In genomic region chr11:20656711-20657057, GRCm38 (mm10) we compare ENCODE assay signal across 8 mouse cellular contexts.
A peak's percentile ranks its signal among the peaks of the same experiment; 100 is the strongest.
DNase-seq lines count a peak whose midpoint lies in the region; ATAC-seq and TF ChIP-seq lines count a peak whose summit lies in the region.

No protein-coding gene starts in this region.

- peaks cover 11% of the 10 kb centered on the region for H3K36me3 ChIP-seq in lung, embryonic 14.5 days (ENCODE audit: insufficient read depth)
- no peaks in the 10 kb centered on the region; the same call in 1 of the 2 replicates for H3K36me3 ChIP-seq in embryonic facial prominence, embryonic 14.5 days (ENCODE audit: control insufficient read depth, insufficient read depth, low read length)
- H3K36me3 ChIP-seq in intestine, embryonic 14.5 days (ENCODE audit: control insufficient read depth, insufficient read depth, low read length): 0 out of 2 replicates have a peak, but pooled peaks cover 4% of the 10 kb centered on the region
- H3K36me3 ChIP-seq in myocyte (ENCODE audit: control insufficient read depth, insufficient read depth): peaks cover 3% of the 10 kb centered on the region

- DNase-seq in lung, embryonic 14.5 days: peak; percentile 55
- no peak for DNase-seq in lung, postnatal 14 days
- DNase-seq in embryonic facial prominence, embryonic 14.5 days (ENCODE audit: low spot score): no peak
- no peak for DNase-seq in intestine, embryonic 14.5 days (ENCODE audit: low spot score)
- DNase-seq in right cerebral cortex, postnatal 4 days: no peak
- DNase-seq in kidney, adult 18-20 months: no peak
- no peak for DNase-seq in layer of hippocampus, adult 11-12 months (ENCODE audit: low spot score)

- peak overlapping the region; percentile 54 for H3K4me2 ChIP-seq in lung, embryonic 14.5 days
- peak overlapping the region; percentile 42 for H3K4me2 ChIP-seq in embryonic facial prominence, embryonic 14.5 days (ENCODE audit: low read depth, low read length)
- peak overlapping the region; percentile 45 for H3K4me2 ChIP-seq in intestine, embryonic 14.5 days (ENCODE audit: low read length)
- H3K4me2 ChIP-seq in myocyte (ENCODE audit: low read depth): no peak overlapping the region

- no peak for TF ChIP-seq POLR2A in myocyte (IDR thresholded peaks at IDR 0.05; ENCODE audit: insufficient read length, low read depth)

- 19% methylated on average over 10 of the region's 10 CpGs for WGBS in lung, embryonic 14.5 days
- 6% methylated on average over 10 of the region's 10 CpGs for WGBS in embryonic facial prominence, embryonic 14.5 days
- 27% methylated on average over 10 of the region's 10 CpGs for WGBS in intestine, embryonic 14.5 days

- H3K79me2 ChIP-seq in myocyte (ENCODE audit: control insufficient read depth, insufficient read depth): peaks cover 5% of the 10 kb centered on the region

- peak; percentile 41; the same call in 1 of the 2 replicates for ATAC-seq in lung, embryonic 14.5 days (ENCODE audit: insufficient read depth)
- peak; percentile 32; the same call in 1 of the 2 replicates for ATAC-seq in embryonic facial prominence, embryonic 14.5 days (ENCODE audit: low read depth)
- 0 out of 2 replicates have a peak, but pooled peaks have one; percentile 36 for ATAC-seq in intestine, embryonic 14.5 days (replicated peaks; ENCODE audit: low FRiP score, low TSS enrichment, low read depth)

- peak overlapping the region; percentile 93 for H3K27ac ChIP-seq in lung, embryonic 14.5 days (ENCODE audit: low read depth)
- peak overlapping the region; percentile 76 for H3K27ac ChIP-seq in embryonic facial prominence, embryonic 14.5 days (replicated peaks; ENCODE audit: low read depth, low read length)
- H3K27ac ChIP-seq in intestine, embryonic 14.5 days (ENCODE audit: low read depth): peak overlapping the region; percentile 83

- peaks cover 33% of the 10 kb centered on the region for H3K4me1 ChIP-seq in lung, embryonic 14.5 days (ENCODE audit: insufficient read depth)
- H3K4me1 ChIP-seq in embryonic facial prominence, embryonic 14.5 days (ENCODE audit: control insufficient read depth, insufficient read depth, low read length): peaks cover 37% of the 10 kb centered on the region
- peaks cover 24% of the 10 kb centered on the region for H3K4me1 ChIP-seq in intestine, embryonic 14.5 days (replicated peaks; ENCODE audit: control insufficient read depth, insufficient read depth, low read length)

- no peaks in the 10 kb centered on the region for H3K27me3 ChIP-seq in lung, embryonic 14.5 days (ENCODE audit: insufficient read depth, low read length)
- no peaks in the 10 kb centered on the region for H3K27me3 ChIP-seq in embryonic facial prominence, embryonic 14.5 days (replicated peaks; ENCODE audit: control insufficient read depth, insufficient read depth, low read length)
- no peaks in the 10 kb centered on the region for H3K27me3 ChIP-seq in intestine, embryonic 14.5 days (replicated peaks; ENCODE audit: control insufficient read depth, insufficient read depth, low read length)
- H3K27me3 ChIP-seq in myocyte (ENCODE audit: control insufficient read depth, insufficient read depth, insufficient read length): no peaks in the 10 kb centered on the region

- H3ac ChIP-seq in myocyte (ENCODE audit: control insufficient read depth, insufficient read length): no peak overlapping the region

- H3K4me3 ChIP-seq in lung, embryonic 14.5 days (ENCODE audit: low read depth, low read length): peak overlapping the region; percentile 3; the same call in 1 of the 2 replicates
- peak overlapping the region; percentile 21 for H3K4me3 ChIP-seq in embryonic facial prominence, embryonic 14.5 days (ENCODE audit: low read depth, low read length)
- peak overlapping the region; percentile 15 for H3K4me3 ChIP-seq in intestine, embryonic 14.5 days (ENCODE audit: low read depth, low read length)
- H3K4me3 ChIP-seq in myocyte: no peak overlapping the region

- H3K9me3 ChIP-seq in lung, embryonic 14.5 days (ENCODE audit: low read depth, low read length): no peaks in the 10 kb centered on the region
- no peaks in the 10 kb centered on the region for H3K9me3 ChIP-seq in embryonic facial prominence, embryonic 14.5 days (ENCODE audit: control insufficient read depth, low read length)
- no peaks in the 10 kb centered on the region for H3K9me3 ChIP-seq in intestine, embryonic 14.5 days (ENCODE audit: control insufficient read depth, low read length)

- H3K9ac ChIP-seq in lung, embryonic 14.5 days: peak overlapping the region; percentile 29
- H3K9ac ChIP-seq in embryonic facial prominence, embryonic 14.5 days (ENCODE audit: low read depth, low read length): peak overlapping the region; percentile 54
- peak overlapping the region; percentile 30 for H3K9ac ChIP-seq in intestine, embryonic 14.5 days (ENCODE audit: low read length)

- TF ChIP-seq CTCF in lung, embryonic 14.5 days (IDR thresholded peaks at IDR 0.05; ENCODE audit: low read depth): no peak

TF ChIP-seq in myocyte, 11 proteins besides CTCF, POLR2A, EP300 and RAD21:
- TF ChIP-seq TCF12 (IDR thresholded peaks at IDR 0.05; ENCODE audit: insufficient read depth, poor library complexity, severe bottlenecking): no peak
- no peak for TF ChIP-seq USF1 (IDR thresholded peaks at IDR 0.05; ENCODE audit: low read depth)
- no peak for TF ChIP-seq REST (IDR thresholded peaks at IDR 0.05; ENCODE audit: insufficient read depth, insufficient read length)
- no peak for TF ChIP-seq E2F4 (IDR thresholded peaks at IDR 0.05; ENCODE audit: insufficient read depth)
- TF ChIP-seq MAX (IDR thresholded peaks at IDR 0.05; ENCODE audit: low read depth): no peak
- no peak for TF ChIP-seq MYOD1 (IDR thresholded peaks at IDR 0.05; ENCODE audit: control insufficient read depth in 1 of 3, insufficient read length in 2 of 3, low read depth in 2 of 3)
- peak; percentile 5 for TF ChIP-seq POLR2AphosphoS2 (IDR thresholded peaks at IDR 0.05; ENCODE audit: insufficient read length, low read depth)
